Mouse (Mus musculus): ENCODE measurements around the gene Capn6. TPM values are rescaled to one million over a fixed set of nuclear protein-coding genes. Genes with fewer than 3 reads are reported as not detected.

Capn6 gene
- total RNA-seq (2022) = under 1 TPM; 0.22 to 0.75 (median 0.46) TPM

GRCm38 (mm10) chrX:143827212-143827611 is at the start of gene Capn6:
Gene Capn6, minus strand, starts transcription at chrX:143827414.
- DNase-seq (ENCODE audit: low spot score) = no peak

DNA sequence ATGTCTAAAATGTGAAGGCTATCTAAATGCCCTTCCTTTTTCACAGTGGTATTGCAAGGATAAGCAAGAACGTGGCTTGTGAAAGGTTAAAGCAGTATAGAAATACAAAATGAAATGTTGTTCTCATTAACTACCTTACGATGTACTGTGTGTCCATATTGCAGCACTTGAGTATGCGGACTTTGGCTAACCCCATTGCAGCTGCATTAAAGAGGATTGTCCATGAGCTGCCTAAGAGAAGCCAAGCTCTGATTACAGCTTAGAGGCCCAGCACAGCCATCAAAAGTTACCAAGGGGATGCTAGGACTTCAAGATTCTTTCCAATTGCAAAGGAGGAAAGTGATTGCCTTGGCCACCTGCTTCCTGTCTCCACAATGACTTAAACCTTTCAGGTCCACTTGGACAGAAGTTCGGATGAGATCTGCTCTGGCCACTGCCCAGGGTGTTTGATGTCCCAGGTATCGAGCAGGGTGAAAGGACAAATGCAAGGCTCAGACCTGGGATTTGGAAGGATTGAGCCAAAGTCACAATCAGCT is 40.0 kb upstream of the Capn6 start:
- DNase-seq (ENCODE audit: low spot score) = no peak

GRCm38 (mm10) chrX:143851351-143851750 is 24.1 kb upstream of the Capn6 start:
- no peak for DNase-seq (ENCODE audit: low spot score)

- no peak for DNase-seq (ENCODE audit: low spot score)
These were observed 22.8 kb upstream of the Capn6 start for GRCm38 (mm10) chrX:143849969-143850368.

DNA sequence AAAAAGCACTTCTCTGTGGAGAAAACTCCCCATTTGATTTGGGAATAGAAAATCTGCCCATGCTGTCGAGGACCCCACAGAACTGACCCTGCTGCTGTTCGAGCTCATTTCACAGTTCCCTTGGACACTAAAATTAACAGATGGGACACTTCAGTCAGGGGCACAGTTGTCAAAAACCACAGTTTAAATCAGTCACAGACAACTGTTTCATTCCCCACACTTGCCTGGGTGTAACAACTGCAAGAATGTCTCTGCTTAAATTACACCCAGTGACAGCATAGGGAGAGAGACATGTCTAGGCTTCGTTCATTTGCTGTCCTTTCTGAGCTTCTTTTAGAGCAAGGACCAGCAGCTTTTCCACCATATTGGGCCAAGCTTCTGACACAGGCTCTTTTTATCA is 19.4 kb upstream of the Capn6 start:
- DNase-seq (ENCODE audit: low spot score) = no peak

- DNase-seq (ENCODE audit: low spot score) = no peak
These were observed 693 bp downstream of the Capn6 start for GRCm38 (mm10) chrX:143826521-143826920.

DNA sequence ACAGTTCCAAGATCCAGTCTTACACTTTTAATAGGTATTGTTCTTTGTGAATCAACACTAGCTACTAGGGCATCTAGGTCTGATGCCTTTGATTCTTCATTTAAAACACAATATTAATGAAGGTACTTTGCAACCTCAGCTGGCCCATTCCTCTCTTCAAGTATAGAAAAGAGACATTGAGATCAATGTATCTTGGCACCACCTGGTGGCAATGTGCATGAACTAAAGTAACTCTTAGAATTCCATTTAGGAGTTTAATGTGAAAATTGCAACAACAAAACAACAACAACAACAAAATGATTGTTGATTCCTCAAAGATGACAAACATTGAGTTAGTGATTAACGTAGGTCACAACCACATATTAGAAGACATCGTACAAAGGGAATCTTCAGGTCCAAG is 8.3 kb downstream of the Capn6 start:
- no peak for DNase-seq (ENCODE audit: low spot score)

DNA sequence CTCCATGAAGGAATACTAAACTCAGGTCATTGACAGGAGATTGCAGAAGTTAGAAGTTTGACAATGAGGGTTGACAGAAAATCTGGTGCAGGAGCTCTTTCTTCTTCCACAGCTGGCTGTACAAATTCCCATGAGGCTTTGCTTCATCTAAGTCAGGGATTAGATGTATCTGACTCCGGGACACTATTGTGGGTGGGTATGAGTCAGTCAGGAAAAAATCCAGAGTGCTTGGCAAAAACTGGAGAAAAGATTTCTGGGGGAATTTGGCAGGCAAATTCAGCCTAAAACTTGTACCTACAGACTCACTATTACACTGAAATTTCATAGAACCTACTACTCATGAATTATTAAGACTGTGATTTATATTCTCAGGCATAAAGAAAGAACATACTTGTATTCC is 11.3 kb downstream of the Capn6 start:
- DNase-seq (ENCODE audit: low spot score) = peak; percentile 3

DNA sequence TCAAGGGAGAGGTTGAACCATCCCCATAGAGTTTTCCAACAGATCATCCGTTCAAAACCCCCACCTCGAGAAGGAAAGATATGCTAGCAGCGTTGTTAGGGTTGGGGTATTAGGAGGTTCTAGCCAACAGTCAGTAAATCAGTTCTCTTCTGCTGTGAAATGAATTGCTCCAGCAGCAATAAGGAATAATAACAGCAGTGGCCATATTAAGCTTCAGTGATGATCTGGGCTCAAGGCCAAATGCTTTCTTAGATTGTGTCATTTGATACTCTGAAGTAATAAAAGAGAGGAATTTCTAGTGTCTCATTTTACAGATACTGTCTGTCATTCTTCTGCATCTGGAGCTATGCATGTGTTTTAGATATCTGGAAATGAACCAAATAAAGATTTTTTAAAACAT is 64.7 kb downstream of the Capn6 start:
- DNase-seq (ENCODE audit: low spot score) = no peak

Small RNA genes lying within 50 kb of the gene (microRNA-seq; reads per million reads assigned to microRNA genes)
- not detected for gene Gm47298

Other genes with a start within 250 kb of the Capn6 start
- gene Dcx, start 105.9 kb upstream of the Capn6 start, total RNA-seq (2022) = not detected

Measured in heart, adult 8-10 months (tissue).